ENCODE assay signal across 14 mouse cellular contexts in the genomic region with DNA sequence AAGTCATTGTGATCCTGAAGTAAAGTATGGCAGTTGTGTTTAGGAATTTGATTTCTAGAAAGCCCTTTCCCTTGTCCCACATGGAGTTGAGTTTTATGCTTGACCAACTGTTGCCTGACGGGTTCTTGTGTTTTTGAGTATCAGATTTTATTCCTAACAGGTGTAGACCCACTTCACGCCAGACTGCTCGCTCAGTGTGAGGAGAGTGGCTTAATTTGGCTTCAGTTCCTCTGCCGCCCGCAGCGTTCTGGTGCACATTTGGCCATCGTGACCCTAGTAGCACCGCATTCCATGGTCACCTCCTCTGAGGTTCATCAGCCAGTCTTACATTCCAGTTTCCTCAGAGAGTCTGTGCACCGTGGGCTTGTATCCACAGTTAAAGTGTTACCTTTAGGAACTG.
DNase-seq lines count a peak whose midpoint lies in the region; ATAC-seq lines count a peak whose summit lies in the region.
"Had no signal": no experiment of that assay in that cellular context is flagged by ENCODE, and none has a peak within 500 bp of the region (broad histone marks: within the 10 kb centered on the region; RNA-seq: fewer than 3 reads in every experiment).

No protein-coding gene starts in this region.

- H3K36me3 ChIP-seq in embryonic facial prominence, embryonic 14.5 days (ENCODE audit: control insufficient read depth, insufficient read depth, low read length): 0 out of 2 replicates have a peak, but pooled peaks cover 6% of the 10 kb centered on the region
- H3K36me3 ChIP-seq: hindbrain, embryonic 10.5 days; intestine, embryonic 15.5 days had no signal

- H3K9ac ChIP-seq in embryonic facial prominence, embryonic 14.5 days (ENCODE audit: low read depth, low read length): no peak overlapping the region
- H3K9ac ChIP-seq: forebrain, embryonic 13.5 days; heart, embryonic 13.5 days; intestine, embryonic 15.5 days; liver, embryonic 14.5 days had no signal

- no peaks in the 10 kb centered on the region for H3K9me3 ChIP-seq in embryonic facial prominence, embryonic 14.5 days (ENCODE audit: control insufficient read depth, low read length)
- H3K9me3 ChIP-seq: forebrain, embryonic 13.5 days; heart, embryonic 13.5 days; hindbrain, embryonic 10.5 days; intestine, embryonic 15.5 days had no signal

- H3K27me3 ChIP-seq in embryonic facial prominence, embryonic 14.5 days (replicated peaks; ENCODE audit: control insufficient read depth, insufficient read depth, low read length): no peaks in the 10 kb centered on the region
- H3K27me3 ChIP-seq: forebrain, embryonic 13.5 days; heart, embryonic 13.5 days; intestine, embryonic 15.5 days had no signal

- peaks cover 25% of the 10 kb centered on the region for H3K4me1 ChIP-seq in embryonic facial prominence, embryonic 14.5 days (ENCODE audit: control insufficient read depth, insufficient read depth, low read length)

- H3K4me3 ChIP-seq in embryonic facial prominence, embryonic 14.5 days (ENCODE audit: low read depth, low read length): no peak overlapping the region
- H3K4me3 ChIP-seq: forebrain, embryonic 13.5 days; heart, embryonic 13.5 days; hindbrain, embryonic 10.5 days; intestine, embryonic 15.5 days had no signal

- H3K27ac ChIP-seq in embryonic facial prominence, embryonic 14.5 days (replicated peaks; ENCODE audit: low read depth, low read length): no peak overlapping the region
- H3K27ac ChIP-seq: intestine, embryonic 15.5 days; liver, embryonic 14.5 days had no signal

- WGBS in embryonic facial prominence, embryonic 14.5 days: 50% methylated on average over 9 of the region's 9 CpGs

- DNase-seq in Muller cell, postnatal 12 days (ENCODE audit: inconsistent ontology term): peak; percentile 69
- peak; percentile 71 to 80 for DNase-seq in cerebellum, adult 18-20 months
- peak; percentile 67 for DNase-seq in embryonic facial prominence, embryonic 14.5 days (ENCODE audit: low spot score)
- DNase-seq in kidney, postnatal 14 days: peak; percentile 80
- no peak for DNase-seq in urinary bladder, adult 2 months (ENCODE audit: low spot score)
- DNase-seq in layer of hippocampus, postnatal 36 days: no peak
- DNase-seq in thymus, postnatal 36 days: no peak
- DNase-seq in gastrocnemius, adult 8-10 months (ENCODE audit: low spot score in 2 of 2): no peak
- DNase-seq: spleen, adult 18-20 months had no signal

- peak; percentile 16 for ATAC-seq in embryonic facial prominence, embryonic 14.5 days (ENCODE audit: low read depth)
- ATAC-seq: forebrain, embryonic 13.5 days; intestine, embryonic 15.5 days had no signal

- no peak overlapping the region for H3K4me2 ChIP-seq in embryonic facial prominence, embryonic 14.5 days (ENCODE audit: low read depth, low read length)
- H3K4me2 ChIP-seq: forebrain, embryonic 13.5 days; heart, embryonic 13.5 days; intestine, embryonic 15.5 days had no signal

Comparison
In these comparisons a context has a peak if more than half of its experiments do, and no peak if none do; other contexts are left out.
1. DNase-seq: peak in Muller cell, postnatal 12 days (single experiment), cerebellum, adult 18-20 months (2 of 2), embryonic facial prominence, embryonic 14.5 days (single experiment) and kidney, postnatal 14 days (single experiment); none in urinary bladder, adult 2 months (single experiment), layer of hippocampus, postnatal 36 days (0 of 2), thymus, postnatal 36 days (0 of 2) and gastrocnemius, adult 8-10 months (0 of 2).